Mouse (Mus musculus) hindbrain, embryonic 12.5 days (tissue): ENCODE results near the gene Ttc7. TPM values are rescaled to one million over a fixed set of nuclear protein-coding genes. Genes with fewer than 3 reads are reported as not detected.
A peak's percentile ranks its signal among the peaks of the same experiment; 100 is the strongest.

ENCODE experiments used
- ATAC-seq: fragments of 200-750 bp; cut with Nextera tagmentation; 2 replicates; pipeline ENCODE4 v1.8.0; 2017; ENCODE audit warnings: moderate TSS enrichment; ENCODE audit not compliant: low FRiP score
- H3K27ac ChIP-seq: fragments of 300-500 bp; sonication (generic); 2 replicates; pipeline ENCODE4 v1.5.1; 2016; ENCODE audit warnings: mild to moderate bottlenecking
- H3K27me3 ChIP-seq: fragments of 300-500 bp; sonication (generic); 2 replicates; pipeline ENCODE4 v1.6.1; 2016; ENCODE audit warnings: mild to moderate bottlenecking
- H3K36me3 ChIP-seq: fragments of 300-500 bp; sonication (generic); 2 replicates; pipeline ENCODE4 v1.6.1; 2016; ENCODE audit warnings: mild to moderate bottlenecking
- H3K4me1 ChIP-seq: fragments of 300-500 bp; sonication (generic); 2 replicates; pipeline ENCODE4 v1.6.1; 2016
- H3K4me2 ChIP-seq: fragments of 300-500 bp; sonication (generic); replicated peaks from 2 replicates; pipeline ENCODE4 v1.6.1; 2016; ENCODE audit warnings: mild to moderate bottlenecking
- H3K4me3 ChIP-seq: fragments of 300-500 bp; sonication (generic); 2 replicates; pipeline ENCODE4 v1.5.1; 2016; ENCODE audit warnings: mild to moderate bottlenecking
- H3K9ac ChIP-seq: fragments of 300-500 bp; sonication (generic); 2 replicates; pipeline ENCODE4 v1.6.1; 2016; ENCODE audit warnings: mild to moderate bottlenecking, moderate library complexity
- H3K9me3 ChIP-seq: fragments of 300-500 bp; sonication (generic); replicated peaks from 2 replicates; pipeline ENCODE4 v1.6.1; 2016; ENCODE audit warnings: mild to moderate bottlenecking
- WGBS: fragments of 180-500 bp; shearing (Covaris S2); methylation state at CpG from one replicate; pipeline ENCODE4 v1.1.7; 2016; 5-methylcytosine and 5-hydroxymethylcytosine counted together
- polyA plus RNA-seq: library from polyadenylated mRNA; unstranded; fragments of >200 nt; fragmentation: Nextera tagmentation; extraction: Ambion mirVana; gene quantifications from 2 replicates; pipeline ENCODE4 v1.2.1, GENCODE M21; 2016

Ttc7 gene
- polyA plus RNA-seq, 1 experiment from 2014 or later = 6.0 TPM

DNA sequence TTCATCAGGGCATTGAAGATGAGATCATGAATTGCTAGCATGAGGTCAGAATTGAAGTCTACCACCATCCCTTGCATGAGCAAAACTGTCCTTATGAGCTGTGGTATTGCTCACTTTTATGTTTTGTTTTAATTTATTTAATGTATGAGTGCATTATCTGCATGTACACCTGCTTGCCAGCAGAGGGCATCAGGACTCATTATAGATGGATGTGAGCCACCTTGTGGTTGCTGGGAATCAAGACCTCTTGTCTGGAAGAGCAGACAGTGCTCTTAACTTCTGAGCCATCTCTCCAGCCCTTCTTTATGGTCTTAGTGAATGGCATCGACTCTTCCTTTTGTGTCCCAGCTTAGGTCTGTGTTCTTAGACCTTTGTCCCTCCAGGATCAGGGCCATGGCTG lies 39.0 kb downstream of the Ttc7 start:
- H3K9me3 ChIP-seq = 0 out of 2 replicates have a peak, but pooled peaks cover 5% of the 10 kb centered on the region
- H3K27me3 ChIP-seq = no peaks in the 10 kb centered on the region
- WGBS = 94% methylated on average over 1 of the region's 1 CpGs
- H3K9ac ChIP-seq = no peak overlapping the region
- H3K4me3 ChIP-seq = no peak overlapping the region
- H3K36me3 ChIP-seq = no peaks in the 10 kb centered on the region
- H3K4me1 ChIP-seq = peaks cover 9% of the 10 kb centered on the region
- H3K4me2 ChIP-seq = no peak overlapping the region
- ATAC-seq = no peak
- no peak overlapping the region for H3K27ac ChIP-seq

DNA sequence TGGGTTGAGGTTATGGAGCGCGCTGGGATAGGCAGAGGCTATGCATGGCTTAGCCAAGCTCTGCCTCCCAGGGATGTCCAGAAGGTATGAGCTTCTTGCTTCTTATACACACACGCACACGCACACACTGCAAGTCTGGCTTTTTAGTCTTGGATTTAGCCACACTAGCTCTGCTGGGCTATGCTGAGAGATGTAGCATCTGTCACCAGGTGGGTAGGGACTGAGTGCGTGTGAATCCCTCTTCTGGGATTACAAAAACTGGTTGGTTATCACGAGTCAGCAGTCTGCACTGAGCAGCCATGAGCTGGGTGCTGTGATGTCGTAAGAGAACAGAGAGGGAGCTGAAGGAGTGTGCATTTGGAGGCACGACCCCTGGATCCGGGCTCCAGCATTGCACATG lies 40.5 kb downstream of the Ttc7 start:
- no peak overlapping the region for H3K4me2 ChIP-seq
- WGBS = 88% methylated on average over 9 of the region's 9 CpGs
- H3K27ac ChIP-seq = no peak overlapping the region
- H3K4me3 ChIP-seq = no peak overlapping the region
- peaks cover 19% of the 10 kb centered on the region for H3K4me1 ChIP-seq
- H3K9ac ChIP-seq = no peak overlapping the region
- ATAC-seq = no peak
- H3K27me3 ChIP-seq = no peaks in the 10 kb centered on the region
- H3K36me3 ChIP-seq = no peaks in the 10 kb centered on the region
- 0 out of 2 replicates have a peak, but pooled peaks cover 5% of the 10 kb centered on the region for H3K9me3 ChIP-seq

DNA sequence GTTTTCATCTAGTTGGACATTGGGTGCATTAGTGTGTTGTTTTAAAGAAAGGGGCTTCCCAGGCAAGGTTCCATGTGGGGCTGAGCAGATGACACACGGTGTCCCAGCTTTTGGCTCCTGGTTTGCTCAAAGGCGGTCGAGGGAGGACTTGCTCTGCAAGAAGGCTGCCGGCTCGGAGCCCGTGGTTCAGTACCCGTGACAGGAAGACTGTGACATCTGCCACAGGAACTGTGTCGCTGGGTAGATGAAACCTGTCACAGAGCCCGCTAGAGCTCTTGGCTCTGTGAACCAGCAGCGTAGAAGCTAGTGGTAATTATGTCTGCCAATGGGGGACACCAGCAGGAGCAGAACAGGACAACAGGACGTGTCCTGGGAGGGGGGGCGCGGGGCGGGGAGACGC lies 42.8 kb downstream of the Ttc7 start:
- peaks cover 28% of the 10 kb centered on the region for H3K4me1 ChIP-seq
- H3K4me2 ChIP-seq = no peak overlapping the region
- no peak overlapping the region for H3K9ac ChIP-seq
- H3K36me3 ChIP-seq = no peaks in the 10 kb centered on the region
- WGBS = 78% methylated on average over 15 of the region's 15 CpGs
- H3K27me3 ChIP-seq = no peaks in the 10 kb centered on the region
- no peak overlapping the region for H3K27ac ChIP-seq
- ATAC-seq = no peak
- 0 out of 2 replicates have a peak, but pooled peaks cover 5% of the 10 kb centered on the region for H3K9me3 ChIP-seq
- no peak overlapping the region for H3K4me3 ChIP-seq

DNA sequence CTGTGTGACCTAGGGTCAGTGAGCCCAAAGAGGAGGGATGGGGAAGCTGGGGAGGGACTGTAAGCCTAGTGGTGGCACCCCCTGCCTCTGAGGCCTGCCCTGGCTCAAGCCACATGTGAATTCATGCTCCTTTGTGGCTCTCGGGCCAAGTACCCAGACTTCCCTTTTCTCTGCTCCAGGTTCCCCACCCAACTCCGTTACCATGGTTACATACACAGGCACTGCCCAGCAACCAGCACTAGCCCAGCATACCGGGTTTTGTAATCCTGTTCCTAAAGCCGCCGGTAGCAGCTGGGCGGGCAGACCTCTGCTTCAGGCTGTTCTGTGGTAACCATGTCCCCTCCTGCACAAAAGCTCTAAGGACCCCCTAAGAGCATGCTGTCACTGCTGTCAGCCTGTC lies 44.3 kb downstream of the Ttc7 start:
- Histone ChIP-seq H3K36me3 (no peaks in the 10 kb centered on the region), H3K4me3 (no peak overlapping the region), H3K27me3 (no peaks in the 10 kb centered on the region), H3K4me2 (no peak overlapping the region; the same call in 1 of the 2 replicates), H3K4me1 (peaks cover 43% of the 10 kb centered on the region), H3K9me3 (0 out of 2 replicates have a peak, but pooled peaks cover under 1% of the 10 kb centered on the region), H3K27ac (peak overlapping the region; percentile 41), H3K9ac (0 out of 2 replicates have a peak overlapping the region, but pooled peaks have one; percentile 23)
- peak; percentile 61 for ATAC-seq
- WGBS = 15% methylated on average over 6 of the region's 6 CpGs

DNA sequence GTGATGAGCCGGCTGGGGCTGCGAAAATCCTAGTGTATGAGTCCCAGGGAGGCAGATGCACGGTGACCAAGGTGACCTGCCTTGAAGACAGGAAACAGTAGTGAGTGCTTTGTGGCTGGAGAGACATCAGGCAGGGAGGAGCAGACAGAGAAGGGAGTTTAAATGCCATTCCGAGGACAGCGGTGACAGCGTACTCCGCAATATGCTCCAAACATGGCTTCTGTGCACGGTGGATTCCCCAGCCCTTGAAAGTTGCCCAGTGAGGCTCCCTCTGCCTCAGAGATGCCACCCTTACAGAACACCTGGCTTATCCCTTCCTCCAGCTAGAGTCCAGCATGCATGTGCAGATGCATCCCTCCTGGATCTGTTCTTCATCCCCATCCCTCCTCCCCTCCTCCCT lies 45.0 kb downstream of the Ttc7 start:
- H3K4me2 ChIP-seq = no peak overlapping the region
- no peaks in the 10 kb centered on the region for H3K36me3 ChIP-seq
- no peak overlapping the region for H3K4me3 ChIP-seq
- H3K9me3 ChIP-seq = no peaks in the 10 kb centered on the region
- H3K4me1 ChIP-seq = peaks cover 49% of the 10 kb centered on the region
- no peaks in the 10 kb centered on the region for H3K27me3 ChIP-seq
- ATAC-seq = no peak
- peak overlapping the region; percentile 41; the same call in 1 of the 2 replicates for H3K27ac ChIP-seq
- H3K9ac ChIP-seq = 0 out of 2 replicates have a peak overlapping the region, but pooled peaks have one; percentile 23
- WGBS = 64% methylated on average over 8 of the region's 8 CpGs

DNA sequence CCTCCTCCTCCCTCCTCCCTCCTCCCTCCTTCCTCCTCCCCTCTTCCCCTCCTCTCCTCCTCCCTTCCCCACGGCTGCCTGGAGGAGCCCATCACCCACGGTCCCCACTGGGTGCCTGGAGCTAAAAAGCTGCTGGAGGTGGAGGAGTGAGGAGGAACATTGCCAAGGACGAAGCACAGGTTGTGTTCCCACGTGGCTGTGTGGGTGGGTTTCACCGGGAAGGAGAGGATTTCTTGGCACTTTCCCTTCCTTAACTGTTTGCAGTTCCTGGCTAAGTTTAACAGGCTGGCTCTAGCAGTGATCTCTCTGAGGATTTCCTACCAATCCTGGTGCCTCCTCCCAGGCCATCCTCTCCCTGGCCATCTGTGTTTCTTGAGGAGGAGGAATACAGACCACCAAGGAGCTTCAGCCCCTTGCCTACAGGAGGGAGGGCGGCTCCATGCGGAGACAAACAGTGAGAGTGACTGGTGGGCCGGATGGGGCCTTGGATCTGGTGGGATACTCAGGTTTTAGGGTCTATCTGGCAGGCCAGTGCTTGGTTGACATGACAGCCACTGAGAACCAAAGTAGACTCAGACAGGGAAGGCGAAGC lies 45.6 kb downstream of the Ttc7 start:
- no peak overlapping the region for H3K4me2 ChIP-seq
- no peak for ATAC-seq
- no peak overlapping the region for H3K27ac ChIP-seq
- H3K4me1 ChIP-seq = peaks cover 53% of the 10 kb centered on the region
- H3K36me3 ChIP-seq = no peaks in the 10 kb centered on the region
- H3K9ac ChIP-seq = no peak overlapping the region
- no peaks in the 10 kb centered on the region for H3K9me3 ChIP-seq
- no peaks in the 10 kb centered on the region for H3K27me3 ChIP-seq
- WGBS = 58% methylated on average over 8 of the region's 9 CpGs
- no peak overlapping the region for H3K4me3 ChIP-seq

DNA sequence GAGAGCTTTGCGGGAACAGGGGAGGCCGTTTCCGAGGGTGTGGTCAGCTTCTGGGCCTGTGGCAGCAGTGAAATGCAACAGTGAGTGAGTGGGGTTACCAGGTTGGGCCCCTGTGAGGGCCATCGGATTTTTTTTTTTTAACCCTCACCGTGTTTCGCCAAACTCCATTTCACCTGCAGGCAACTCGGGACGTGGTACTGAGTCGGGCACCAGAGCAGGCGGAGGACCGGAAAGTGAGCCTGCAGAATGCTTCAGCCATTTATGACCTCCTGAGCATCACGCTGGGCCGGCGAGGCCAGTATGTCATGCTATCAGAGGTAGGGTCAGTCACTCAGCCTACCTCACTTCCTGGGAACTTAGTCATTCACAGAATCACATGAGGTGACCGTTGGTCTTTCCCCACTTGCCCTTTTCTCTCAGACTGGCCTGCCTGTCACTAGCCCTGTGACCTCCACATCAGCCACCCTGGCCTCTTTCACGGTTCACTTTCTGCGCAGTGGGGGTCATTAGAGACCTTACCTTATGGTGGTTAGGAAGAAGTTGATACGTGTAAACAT lies 46.5 kb downstream of the Ttc7 start:
- no peaks in the 10 kb centered on the region for H3K36me3 ChIP-seq
- no peaks in the 10 kb centered on the region for H3K9me3 ChIP-seq
- no peak for ATAC-seq
- H3K27me3 ChIP-seq = no peaks in the 10 kb centered on the region
- no peak overlapping the region for H3K27ac ChIP-seq
- H3K4me1 ChIP-seq = peaks cover 53% of the 10 kb centered on the region
- no peak overlapping the region for H3K4me3 ChIP-seq
- WGBS = 86% methylated on average over 18 of the region's 18 CpGs
- no peak overlapping the region for H3K9ac ChIP-seq
- H3K4me2 ChIP-seq = no peak overlapping the region

DNA sequence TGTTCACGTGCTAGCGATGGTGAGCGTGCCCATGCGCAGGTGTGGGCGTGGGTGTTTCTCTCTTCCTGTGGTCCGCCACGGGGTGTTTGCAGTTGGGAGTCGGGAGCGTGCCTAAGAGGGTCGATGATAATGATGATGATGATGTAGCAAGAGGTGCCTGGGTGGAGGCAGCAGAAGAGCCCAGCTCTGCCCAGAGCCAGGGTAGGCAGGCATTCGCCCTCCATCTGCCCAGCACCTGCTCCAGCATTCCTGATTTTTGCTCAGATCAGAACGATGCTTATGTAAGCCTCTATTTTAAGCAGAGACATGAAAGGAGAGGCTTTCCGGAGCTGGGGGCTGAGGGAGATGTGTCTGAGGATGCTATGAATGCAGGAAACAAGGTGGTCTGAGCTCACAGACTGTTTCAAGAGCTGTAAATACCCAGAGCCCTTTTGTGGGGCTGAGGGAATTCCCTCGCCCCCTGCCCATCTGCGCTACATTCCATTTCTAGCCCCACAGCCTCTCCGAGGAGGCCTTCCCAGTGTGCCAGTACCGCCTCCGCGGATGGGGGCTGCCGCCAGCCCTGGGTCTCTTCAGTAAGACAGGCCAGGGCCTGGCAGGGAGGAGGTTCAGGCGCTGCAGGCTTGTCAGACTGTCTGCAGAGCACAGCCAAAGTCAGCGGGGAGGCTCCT lies 47.7 kb downstream of the Ttc7 start:
- peaks cover 53% of the 10 kb centered on the region for H3K4me1 ChIP-seq
- H3K9ac ChIP-seq = peak overlapping the region; percentile 36; the same call in 1 of the 2 replicates
- ATAC-seq = peak; percentile 57
- no peaks in the 10 kb centered on the region for H3K36me3 ChIP-seq
- H3K4me3 ChIP-seq = 0 out of 2 replicates have a peak overlapping the region, but pooled peaks have one; percentile 2
- H3K9me3 ChIP-seq = no peaks in the 10 kb centered on the region
- H3K27me3 ChIP-seq = no peaks in the 10 kb centered on the region
- H3K27ac ChIP-seq = peak overlapping the region; percentile 89
- peak overlapping the region; percentile 41 for H3K4me2 ChIP-seq
- WGBS = 27% methylated on average over 21 of the region's 22 CpGs

DNA sequence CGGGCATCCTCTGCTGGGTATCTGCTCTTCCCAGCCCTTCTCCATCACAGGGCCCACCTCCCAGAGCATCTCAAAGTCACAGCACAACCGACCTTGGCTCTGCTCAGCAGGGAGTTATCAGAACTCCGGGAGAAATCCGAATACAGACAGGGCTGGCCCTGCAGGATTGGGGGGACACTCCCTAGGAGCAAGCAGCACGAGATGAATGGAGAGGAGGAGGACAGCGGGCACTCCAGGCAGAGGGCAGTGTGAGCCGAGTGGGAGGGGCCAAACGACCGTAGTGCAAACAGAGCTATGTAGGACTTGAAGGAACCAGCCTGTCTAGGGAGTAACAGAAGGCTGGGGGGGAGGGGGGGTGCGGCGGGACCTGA lies 48.2 kb downstream of the Ttc7 start:
- H3K4me2 ChIP-seq = peak overlapping the region; percentile 41
- no peaks in the 10 kb centered on the region for H3K9me3 ChIP-seq
- H3K27me3 ChIP-seq = no peaks in the 10 kb centered on the region
- peak; percentile 60 for ATAC-seq
- H3K4me1 ChIP-seq = peaks cover 52% of the 10 kb centered on the region
- 3% methylated on average over 11 of the region's 11 CpGs for WGBS
- H3K36me3 ChIP-seq = no peaks in the 10 kb centered on the region
- peak overlapping the region; percentile 36; the same call in 1 of the 2 replicates for H3K9ac ChIP-seq
- 0 out of 2 replicates have a peak overlapping the region, but pooled peaks have one; percentile 2 for H3K4me3 ChIP-seq
- H3K27ac ChIP-seq = peak overlapping the region; percentile 89

DNA sequence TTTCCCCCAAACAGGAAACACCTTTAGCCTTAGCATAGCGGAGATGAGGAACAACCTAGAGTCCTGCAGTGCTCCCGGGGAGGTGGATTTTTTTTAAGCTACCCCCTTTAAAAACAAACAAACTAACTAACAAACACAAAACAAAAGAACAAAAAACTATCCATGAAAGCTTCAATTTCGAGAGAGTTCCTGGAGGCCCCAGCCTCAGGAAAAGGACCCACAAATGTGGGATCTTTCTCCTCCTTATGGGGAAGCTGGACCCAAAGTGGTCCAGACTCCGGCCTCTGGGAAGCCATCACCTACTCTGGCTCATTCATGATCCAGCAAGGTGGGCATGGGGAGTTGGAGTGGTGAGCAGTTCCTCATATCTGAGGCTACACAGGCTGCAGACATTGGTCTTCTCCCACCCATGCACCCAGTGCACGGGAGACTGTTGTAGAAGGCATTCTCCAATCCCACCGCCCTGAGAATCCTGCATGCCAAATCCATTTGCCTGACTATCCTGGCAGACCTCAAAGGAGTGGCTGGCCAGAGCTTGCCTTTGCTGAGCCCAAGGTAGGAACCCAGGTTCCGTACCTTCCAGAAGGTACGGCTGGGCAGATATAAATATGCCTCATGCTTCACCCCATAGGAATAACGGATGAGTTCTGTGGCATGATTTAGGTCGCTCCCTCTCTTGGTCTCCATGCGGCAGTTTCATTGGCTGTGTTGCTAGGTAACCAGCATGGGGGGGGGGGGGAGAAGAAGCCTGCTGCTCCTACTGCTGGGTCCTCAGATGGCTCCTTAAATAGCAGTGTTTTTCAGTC lies 48.9 kb downstream of the Ttc7 start:
- Histone ChIP-seq H3K27ac (peak overlapping the region; percentile 89), H3K4me3 (0 out of 2 replicates have a peak overlapping the region, but pooled peaks have one; percentile 2), H3K9me3 (no peaks in the 10 kb centered on the region), H3K4me1 (peaks cover 46% of the 10 kb centered on the region), H3K9ac (no peak overlapping the region), H3K4me2 (peak overlapping the region; percentile 41), H3K36me3 (no peaks in the 10 kb centered on the region), H3K27me3 (no peaks in the 10 kb centered on the region)
- peak; percentile 44 for ATAC-seq
- WGBS = 29% methylated on average over 11 of the region's 11 CpGs

DNA sequence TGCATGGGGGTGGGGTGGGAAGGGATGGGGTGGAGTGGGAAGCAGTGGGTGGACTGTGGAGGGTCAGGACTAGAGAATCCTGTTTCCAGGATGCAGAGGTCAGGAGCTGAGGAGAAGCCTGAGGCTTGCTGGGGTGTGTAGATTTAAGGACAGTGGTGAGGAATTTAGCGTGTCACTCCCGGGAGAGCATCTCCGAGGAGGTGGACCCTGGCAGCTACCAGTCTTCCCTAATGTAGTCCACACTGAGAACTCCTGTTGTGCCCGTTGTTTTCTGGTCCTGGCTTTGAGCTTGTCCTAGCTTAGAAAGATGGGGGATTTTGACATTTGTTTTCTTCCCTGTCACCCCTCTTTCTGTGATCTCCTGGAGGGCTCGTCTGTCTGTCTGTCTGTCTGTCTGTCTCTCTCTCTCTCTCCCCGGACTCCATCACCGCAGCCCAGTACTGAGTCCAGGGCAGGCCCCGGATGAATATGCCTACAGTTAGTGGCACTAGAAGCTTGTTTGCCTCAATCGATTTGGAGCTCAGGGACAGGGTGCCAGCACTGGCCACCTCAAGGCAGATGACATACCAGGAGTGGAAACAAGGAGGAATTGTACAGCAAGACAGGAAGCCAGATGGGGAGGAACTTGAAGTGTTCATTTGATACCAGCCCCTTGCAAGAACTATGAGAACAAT lies 49.6 kb downstream of the Ttc7 start:
- no peak overlapping the region for H3K9ac ChIP-seq
- H3K27ac ChIP-seq = 0 out of 2 replicates have a peak overlapping the region, but pooled peaks have one; percentile 89
- H3K9me3 ChIP-seq = no peaks in the 10 kb centered on the region
- H3K4me2 ChIP-seq = peak overlapping the region; percentile 41; the same call in 1 of the 2 replicates
- ATAC-seq = peak; percentile 14; the same call in 1 of the 2 replicates
- H3K4me1 ChIP-seq = peaks cover 38% of the 10 kb centered on the region
- 49% methylated on average over 9 of the region's 9 CpGs for WGBS
- no peak overlapping the region for H3K4me3 ChIP-seq
- no peaks in the 10 kb centered on the region for H3K27me3 ChIP-seq
- no peaks in the 10 kb centered on the region for H3K36me3 ChIP-seq
